Mouse (Mus musculus) adrenal gland, adult 18-20 months (tissue): Measurements from ENCODE around the gene Uqcrc2. TPM values are rescaled to one million over a fixed set of nuclear protein-coding genes. Genes with fewer than 3 reads are reported as not detected.

Experiments
- DNase-seq, 2 experiments: peaks; one replicate each; pipeline ENCODE4 v3.0.0; 2021 to 2022; ENCODE audit warnings: low spot score in 2 of 2
- long read RNA-seq, 2 experiments: library from polyadenylated mRNA; stranded (forward); transcript quantifications; one replicate each; pipeline ENCODE4 v2.0.0; 2021
- total RNA-seq, 2 experiments: library from RNA; stranded (reverse); gene quantifications; 1 replicate in 1 of 2; 2 replicates in 1 of 2; pipeline ENCODE4 v1.2.3; 2021

Uqcrc2 gene
- total RNA-seq: 100 to 1,000 TPM; 378 to 592 TPM
- long read RNA-seq, experiment 1, transcript Uqcrc2-201 (14 exons, 1,896 nt): major isoform, 390 of 409 reads
- long read RNA-seq, experiment 1, partial matches to known transcripts: 9 of 409 reads
- long read RNA-seq, experiment 1, other reads (novel, unspliced or antisense): 10 of 409 reads
- long read RNA-seq, experiment 2, transcript Uqcrc2-201 (14 exons, 1,896 nt): major isoform, 752 of 784 reads
- long read RNA-seq, experiment 2, partial matches to known transcripts: 17 of 784 reads
- long read RNA-seq, experiment 2, other reads (novel, unspliced or antisense): 15 of 784 reads

DNA sequence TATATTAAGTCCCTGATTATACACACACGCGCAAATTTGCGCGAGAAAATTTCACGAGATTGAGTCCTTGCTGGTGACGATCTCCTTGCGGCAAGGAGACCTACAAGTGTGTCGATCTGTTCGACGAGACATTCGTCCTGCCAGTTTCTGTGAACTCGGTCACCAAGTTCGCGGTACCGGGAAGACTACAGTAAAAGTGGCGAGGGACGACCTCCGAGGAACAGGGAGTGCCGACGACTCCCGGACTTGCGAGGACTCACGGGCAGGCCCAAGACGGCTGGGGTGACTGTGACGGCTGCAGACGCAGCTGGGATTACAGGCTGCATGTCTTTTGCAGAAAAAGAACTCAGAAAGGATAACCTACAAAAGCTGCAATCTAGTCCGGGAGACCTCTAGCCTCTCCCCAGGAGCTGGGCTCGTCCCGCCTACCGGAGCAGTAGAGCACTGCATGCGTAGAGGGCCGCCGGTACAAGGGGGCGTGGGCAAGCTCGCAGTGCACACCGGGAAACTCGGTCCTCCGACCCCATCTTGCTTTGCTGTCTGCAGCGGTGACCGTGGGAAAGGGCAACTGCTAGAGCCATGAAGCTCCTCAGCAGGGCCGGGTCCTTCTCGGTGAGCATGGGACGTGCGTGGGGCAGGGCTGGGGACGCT, at the start of gene Uqcrc2:
TSS of gene Uqcrc2 (plus strand) at position 466 of the 651 bp plus-strand sequence.
- DNase-seq: peak; percentile 78

DNA sequence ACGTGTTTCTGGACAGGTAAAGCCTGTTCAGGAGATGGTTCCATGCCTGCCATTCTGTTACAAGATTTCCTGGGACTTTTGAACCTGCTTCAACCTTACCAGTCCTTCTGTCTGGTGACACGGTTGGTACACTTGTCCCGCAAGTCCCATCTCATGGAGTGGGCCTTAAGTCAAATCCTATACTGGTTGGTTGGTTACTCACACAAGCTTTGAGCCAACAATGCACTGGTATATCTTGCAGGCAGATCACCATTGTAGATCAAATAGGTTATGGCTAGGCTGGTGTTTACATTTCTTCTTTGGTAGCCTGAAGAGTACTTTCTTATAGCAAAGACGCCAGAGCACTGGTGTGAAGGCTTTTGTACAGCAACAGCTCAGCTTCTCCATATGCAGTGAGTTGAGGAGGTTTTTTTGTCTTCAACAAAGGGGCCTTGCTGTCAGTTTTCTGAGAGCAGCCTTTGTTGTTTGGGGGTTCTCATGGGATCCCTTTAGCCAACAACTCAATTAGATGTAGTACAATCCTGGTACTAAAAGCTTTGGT, 37.7 kb upstream of the Uqcrc2 start:
- DNase-seq: no peak

DNA sequence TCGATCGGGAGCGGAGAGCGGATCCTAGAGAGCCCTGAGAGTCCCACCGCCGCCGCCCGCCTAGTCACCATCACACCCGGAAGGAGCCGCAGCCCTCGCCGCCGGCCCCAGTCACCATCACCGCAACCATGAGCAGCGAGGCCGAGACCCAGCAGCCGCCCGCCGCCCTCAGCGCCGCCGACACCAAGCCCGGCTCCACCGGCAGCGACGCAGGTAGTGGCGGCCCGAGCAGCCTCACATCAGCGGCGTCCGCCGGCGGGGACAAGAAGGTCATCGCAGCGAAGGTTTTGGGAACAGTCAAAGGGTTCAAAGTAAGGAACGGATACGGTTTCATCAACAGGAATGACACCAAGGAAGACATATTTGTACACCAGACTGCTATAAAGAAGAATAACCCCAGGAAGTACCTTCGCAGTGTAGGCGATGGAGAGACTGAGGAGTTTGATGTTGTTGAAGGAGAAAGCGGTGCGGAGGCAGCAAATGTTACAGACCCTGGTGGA, 37.2 kb upstream of the Uqcrc2 start:
- DNase-seq: peak in 1 of 2 experiments; percentile 20

GRCm38 (mm10) chr7:120598355-120598754, 36.6 kb upstream of the Uqcrc2 start:
- DNase-seq: no peak

DNA sequence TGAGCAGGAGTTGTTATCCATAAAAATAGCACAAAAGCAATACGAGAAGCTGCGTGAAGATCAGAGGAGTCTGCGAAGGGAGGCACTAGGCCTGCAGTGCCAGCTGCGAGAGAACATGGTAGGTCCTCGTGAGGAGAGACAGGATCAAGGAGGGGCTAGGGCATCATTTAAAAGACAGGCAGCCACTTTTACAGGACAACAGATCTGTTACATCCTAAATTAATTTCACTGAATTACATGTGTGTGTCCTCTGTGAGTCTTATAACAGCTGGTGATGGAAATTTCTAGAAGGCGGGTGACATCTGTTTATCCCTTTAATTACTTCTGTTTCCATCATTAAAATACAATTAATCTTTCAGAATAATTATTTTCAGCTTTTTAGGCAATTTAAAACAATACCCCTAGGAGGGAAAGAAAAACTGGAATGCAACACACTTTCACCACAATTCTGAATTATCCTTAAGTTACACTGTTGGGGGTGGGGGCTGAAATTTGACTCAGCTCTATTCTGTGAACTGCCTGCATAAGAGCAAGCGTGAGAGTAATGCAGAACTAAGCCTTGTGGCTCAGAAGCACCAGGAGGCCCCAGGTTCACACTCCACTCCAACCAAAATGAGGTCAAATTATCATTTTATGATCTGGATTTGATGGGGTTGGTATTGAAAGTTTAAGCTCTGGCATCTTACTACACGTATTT, 14.8 kb upstream of the Uqcrc2 start:
- no peak for DNase-seq

GRCm38 (mm10) chr7:120620841-120621240, 14.1 kb upstream of the Uqcrc2 start:
- no peak for DNase-seq

DNA sequence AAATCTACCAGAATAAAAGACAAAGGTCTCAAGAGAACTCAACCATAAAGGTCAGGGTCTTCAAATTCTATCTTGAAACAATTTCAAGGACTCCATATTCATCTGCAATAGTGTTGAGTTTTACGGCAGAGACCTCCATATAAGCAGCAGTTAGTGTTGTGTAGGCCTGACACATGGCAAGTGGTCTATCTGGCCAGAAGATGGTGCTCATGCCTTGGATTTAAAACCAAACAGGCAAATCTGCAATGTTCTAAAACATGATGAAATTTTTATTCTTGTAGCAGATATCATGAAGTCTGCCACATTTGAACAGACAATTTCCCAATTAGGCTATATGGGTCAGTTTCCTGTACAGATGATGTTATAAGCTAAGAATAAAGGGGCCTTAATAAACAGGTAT, 2.5 kb upstream of the Uqcrc2 start:
- DNase-seq: no peak

DNA sequence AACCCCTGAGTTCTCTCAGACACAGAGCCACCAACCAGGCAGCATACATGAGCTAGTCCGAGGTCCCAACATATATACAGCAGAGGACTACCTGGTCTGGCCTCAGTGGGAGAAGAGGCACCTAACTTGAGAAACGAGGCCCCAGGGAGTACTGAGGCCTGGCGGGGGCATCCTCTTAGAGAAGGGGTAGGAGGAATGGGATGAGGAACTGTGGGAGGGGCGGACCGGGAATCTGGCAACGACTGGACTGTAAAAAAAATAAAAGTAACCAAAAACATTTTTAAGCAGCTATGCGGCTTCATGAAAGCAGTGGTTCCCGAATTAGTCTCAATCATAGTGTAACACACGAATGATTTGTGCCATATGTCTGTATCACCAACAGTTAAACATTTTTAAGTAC, 675 bp upstream of the Uqcrc2 start:
- DNase-seq: no peak

GRCm38 (mm10) chr7:120635362-120635781, 396 bp downstream of the Uqcrc2 start:
- DNase-seq: no peak

- no peak for DNase-seq
Measured at GRCm38 (mm10) chr7:120635821-120636220, 845 bp downstream of the Uqcrc2 start.

GRCm38 (mm10) chr7:120643217-120643616, 8.2 kb downstream of the Uqcrc2 start:
- DNase-seq: no peak

GRCm38 (mm10) chr7:120647849-120648248, 12.9 kb downstream of the Uqcrc2 start:
- no peak for DNase-seq

GRCm38 (mm10) chr7:120662079-120662478, 27.1 kb downstream of the Uqcrc2 start:
- no peak for DNase-seq

GRCm38 (mm10) chr7:120670153-120670875, 35.3 kb downstream of the Uqcrc2 start, which contains the start of gene Pdzd9:
Pdzd9 (minus strand) TSS chr7:120670343.
- DNase-seq: peak; percentile 74 to 80

DNA sequence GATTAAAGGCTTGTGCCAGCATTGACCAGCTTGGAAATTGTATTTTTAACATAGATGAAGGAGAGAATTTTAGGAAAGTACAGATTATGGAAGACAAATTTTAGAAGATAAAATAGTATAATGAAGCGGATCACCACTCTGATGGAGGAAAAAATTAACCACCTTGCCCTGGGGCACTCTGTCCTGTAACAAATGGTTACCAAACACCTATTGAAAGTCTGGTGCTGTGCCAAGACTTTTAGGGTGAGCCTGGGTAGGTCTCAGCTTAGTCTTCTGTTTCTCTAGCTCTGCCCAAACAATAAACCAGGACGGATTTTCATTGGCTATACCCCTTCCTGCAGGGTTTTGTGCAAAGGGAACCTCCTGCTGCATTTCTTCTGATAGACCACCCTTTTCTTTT, 36.3 kb downstream of the Uqcrc2 start:
- DNase-seq: no peak

- DNase-seq: peak; percentile 77 to 78
Measured at GRCm38 (mm10) chr7:120677001-120677643, 42.1 kb downstream of the Uqcrc2 start, which contains the start of gene Mosmo. Mosmo (plus strand) TSS chr7:120677618.

DNA sequence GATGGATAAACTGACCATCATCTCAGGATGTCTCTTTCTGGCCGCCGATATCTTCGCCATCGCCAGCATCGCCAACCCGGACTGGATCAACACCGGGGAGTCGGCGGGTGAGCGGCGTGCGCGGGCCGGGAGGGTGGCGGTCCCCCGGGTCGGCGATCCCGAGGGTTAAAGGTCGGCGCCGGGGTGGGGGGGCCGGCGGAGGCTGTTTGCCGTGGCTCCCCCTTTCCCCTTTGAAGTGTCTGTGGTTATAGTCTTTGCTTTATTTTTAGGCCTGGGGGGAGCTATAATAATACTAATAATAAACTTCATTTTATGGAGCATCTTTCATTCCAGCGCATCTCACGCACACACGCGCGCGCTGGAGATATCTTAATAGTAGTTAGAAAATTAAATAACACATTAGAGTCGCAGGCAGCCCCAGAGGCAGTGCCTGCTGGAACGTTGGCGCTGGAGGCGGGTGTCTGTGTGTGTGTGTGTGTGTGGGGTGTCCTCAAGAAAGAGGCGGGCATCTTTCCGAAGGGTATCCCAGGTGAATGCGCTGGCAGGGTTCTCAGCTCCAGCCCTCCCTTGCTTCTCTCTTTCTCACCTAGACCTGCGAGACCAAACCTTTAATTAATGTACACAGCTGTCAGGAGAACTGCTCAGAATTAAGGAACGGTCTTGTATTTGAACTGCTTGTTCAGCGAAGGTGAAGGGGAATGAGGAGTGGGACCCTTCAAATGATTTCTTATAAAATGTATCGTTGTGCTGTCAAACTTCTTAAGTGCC, 43.0 kb downstream of the Uqcrc2 start:
- DNase-seq: peak; percentile 47 to 52

DNA sequence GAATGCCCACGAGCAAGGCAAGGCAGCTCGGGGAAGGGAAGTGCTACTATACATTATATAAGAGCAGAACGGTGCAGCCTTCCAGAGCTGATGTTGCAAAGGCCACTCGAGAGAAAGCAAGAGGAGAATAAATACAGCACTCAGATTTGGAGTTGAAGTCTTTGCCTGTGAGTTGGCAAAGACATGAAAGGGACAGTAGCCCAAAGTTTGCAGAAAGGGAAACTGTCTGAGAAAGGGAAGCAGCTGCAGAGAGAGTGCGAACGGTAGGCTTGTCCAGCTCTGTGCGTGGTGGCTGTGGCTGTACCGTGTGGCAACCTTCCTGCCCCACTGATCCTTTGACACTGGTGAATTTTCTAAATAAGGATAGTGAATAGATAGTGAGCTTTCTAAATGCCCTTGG, 44.0 kb downstream of the Uqcrc2 start:
- DNase-seq: no peak

- DNase-seq: no peak
Measured at GRCm38 (mm10) chr7:120682002-120682401, 47.0 kb downstream of the Uqcrc2 start.
